ENCODE assay signal across 33 mouse cellular contexts in genomic region chr14:54959197-54959596, GRCm38 (mm10). TPM values are rescaled to one million over a fixed set of nuclear protein-coding genes. Genes with fewer than 3 reads are reported as not detected.
DNase-seq lines count a peak whose midpoint lies in the region; ATAC-seq lines count a peak whose summit lies in the region.
"Had no signal": no experiment of that assay in that cellular context is flagged by ENCODE, and none has a peak within 500 bp of the region (broad histone marks: within the 10 kb centered on the region; RNA-seq: fewer than 3 reads in every experiment).

No protein-coding gene starts in this region.

- intact Hi-C loops in heart, postnatal 36 days (cut with DNase I) = no loop called here

- no peak for ATAC-seq in heart, embryonic 13.5 days (ENCODE audit: extremely low read depth, insufficient number of reproducible peaks, low FRiP score, low TSS enrichment)
- ATAC-seq in heart, embryonic 16.5 days (replicated peaks; ENCODE audit: extremely low read depth, insufficient read depth, low FRiP score) = no peak
- ATAC-seq: forebrain, embryonic 13.5 days; forebrain, embryonic 16.5 days; hindbrain, postnatal 0 days; inflammation-experienced regulatory T-cells, adult 6 months; intestine, embryonic 16.5 days; Patski had no signal

- peak overlapping the region; percentile 64 for H3K4me3 ChIP-seq in heart, embryonic 10.5 days
- H3K4me3 ChIP-seq in heart, embryonic 13.5 days = peak overlapping the region; percentile 61
- H3K4me3 ChIP-seq in heart, embryonic 16.5 days (ENCODE audit: low read length) = peak overlapping the region; percentile 16
- H3K4me3 ChIP-seq: forebrain, embryonic 10.5 days; forebrain, embryonic 13.5 days had no signal

- 75% methylated on average over 3 of the region's 3 CpGs for WGBS in heart, embryonic 10.5 days
- 68% methylated on average over 3 of the region's 3 CpGs for WGBS in heart, embryonic 13.5 days
- WGBS in heart, embryonic 16.5 days = 70% methylated on average over 3 of the region's 3 CpGs

- no peak overlapping the region for H3K27ac ChIP-seq in heart, embryonic 10.5 days
- peak overlapping the region; percentile 90 for H3K27ac ChIP-seq in heart, embryonic 13.5 days (replicated peaks)
- H3K27ac ChIP-seq in heart, embryonic 16.5 days (ENCODE audit: low read length) = 0 out of 2 replicates have a peak overlapping the region, but pooled peaks have one; percentile 9
- H3K27ac ChIP-seq: forebrain, embryonic 10.5 days; forebrain, embryonic 13.5 days; hindbrain, embryonic 14.5 days; hindbrain, postnatal 0 days had no signal

- H3K27me3 ChIP-seq in heart, embryonic 10.5 days (ENCODE audit: insufficient read depth, poor library complexity, severe bottlenecking) = no peaks in the 10 kb centered on the region
- no peaks in the 10 kb centered on the region for H3K27me3 ChIP-seq in heart, embryonic 13.5 days (replicated peaks)
- H3K27me3 ChIP-seq in heart, embryonic 16.5 days (ENCODE audit: control insufficient read depth, insufficient read depth, low read length) = no peaks in the 10 kb centered on the region
- H3K27me3 ChIP-seq: forebrain, embryonic 13.5 days had no signal

- H3K4me2 ChIP-seq in heart, embryonic 13.5 days = peak overlapping the region; percentile 70
- H3K4me2 ChIP-seq in heart, embryonic 16.5 days (ENCODE audit: low read depth, low read length) = peak overlapping the region; percentile 23
- H3K4me2 ChIP-seq: forebrain, embryonic 13.5 days; hindbrain, embryonic 14.5 days had no signal

- H3K36me3 ChIP-seq in heart, embryonic 10.5 days = peaks cover 90% of the 10 kb centered on the region
- H3K36me3 ChIP-seq in heart, embryonic 13.5 days = peaks cover 93% of the 10 kb centered on the region
- H3K36me3 ChIP-seq in heart, embryonic 16.5 days (ENCODE audit: control insufficient read depth, insufficient read depth) = peaks cover 18% of the 10 kb centered on the region
- H3K36me3 ChIP-seq: forebrain, embryonic 10.5 days; G1E had no signal

- peaks cover 44% of the 10 kb centered on the region for H3K4me1 ChIP-seq in heart, embryonic 10.5 days
- H3K4me1 ChIP-seq in heart, embryonic 13.5 days = peaks cover 54% of the 10 kb centered on the region
- H3K4me1 ChIP-seq in heart, embryonic 16.5 days (ENCODE audit: control insufficient read depth, insufficient read depth, low read length) = peaks cover 11% of the 10 kb centered on the region
- H3K4me1 ChIP-seq: forebrain, embryonic 13.5 days had no signal

- H3K9me3 ChIP-seq in heart, embryonic 10.5 days = no peaks in the 10 kb centered on the region
- no peaks in the 10 kb centered on the region for H3K9me3 ChIP-seq in heart, embryonic 13.5 days
- H3K9me3 ChIP-seq in heart, embryonic 16.5 days (replicated peaks; ENCODE audit: control insufficient read depth, low read length) = no peaks in the 10 kb centered on the region
- H3K9me3 ChIP-seq: forebrain, embryonic 10.5 days; forebrain, embryonic 13.5 days; G1E had no signal

- no peak for DNase-seq in heart, embryonic 10.5 days (ENCODE audit: low spot score)
- no peak for DNase-seq in heart, postnatal 36 days
- DNase-seq in heart, adult 8-10 months (ENCODE audit: low spot score) = no peak
- DNase-seq in heart, adult 11 months = no peak
- DNase-seq: adrenal gland, postnatal 10 days; adrenal gland, postnatal 36 days; B cell, adult 2 months; cerebellum, adult 18-20 months; cerebellum, adult 9-10 months; cerebellum, postnatal 14 days; gastrocnemius, postnatal 10 days; gastrocnemius, postnatal 36 days; kidney, adult 18-20 months; kidney, adult 9 months had no signal

- H3K9ac ChIP-seq in heart, embryonic 13.5 days = peak overlapping the region; percentile 89
- H3K9ac ChIP-seq in heart, embryonic 16.5 days (ENCODE audit: low read length) = peak overlapping the region; percentile 31; the same call in 1 of the 2 replicates
- H3K9ac ChIP-seq: forebrain, embryonic 13.5 days; hindbrain, embryonic 14.5 days had no signal

RNA-seq across cellular contexts. Expression of gene Myh6, which starts 7.5 kb away (rescaled TPM):
- polyA plus RNA-seq in heart, embryonic 10.5 days (2016; fragmentation: Nextera tagmentation; extraction: Ambion mirVana) = 2,034 and 3,157 TPM in 2 replicates
- over 10,000 TPM; 23,066 to 24,862 TPM for total RNA-seq in heart, postnatal 36 days (2021)
- 1,796 and 1,858 TPM in 2 replicates for polyA plus RNA-seq in heart, embryonic 13.5 days (2015; fragmentation: Nextera tagmentation; extraction: Ambion mirVana)
- over 10,000 TPM; 18,156 to 23,973 (median 22,335) TPM for total RNA-seq in heart, adult 8-10 months (2022)
- 2,302 and 2,585 TPM in 2 replicates for polyA plus RNA-seq in heart, embryonic 16.5 days (2015; fragmentation: Nextera tagmentation; extraction: Ambion mirVana)
- total RNA-seq: adrenal gland, postnatal 36 days; granulocyte monocyte progenitor cell, adult 5-6 weeks had no signal
- polyA plus RNA-seq: inflammation-experienced regulatory T-cells, adult 6 months had no signal

RNA-seq across cellular contexts. Expression of gene Gm17428, which starts 17.5 kb away (rescaled TPM):
- polyA plus RNA-seq in heart, embryonic 10.5 days (2016; fragmentation: Nextera tagmentation; extraction: Ambion mirVana) = not detected in 2 replicates
- total RNA-seq in heart, postnatal 36 days (2021) = not detected
- not detected in 2 replicates for polyA plus RNA-seq in heart, embryonic 13.5 days (2015; fragmentation: Nextera tagmentation; extraction: Ambion mirVana)
- not detected for total RNA-seq in heart, adult 8-10 months (2022)
- not detected in 2 replicates for polyA plus RNA-seq in heart, embryonic 16.5 days (2015; fragmentation: Nextera tagmentation; extraction: Ambion mirVana)
- total RNA-seq: adrenal gland, adult 18-20 months; adrenal gland, postnatal 10 days; adrenal gland, postnatal 36 days; CH12.LX; G1E; gastrocnemius, adult 18-20 months; gastrocnemius, postnatal 10 days; gastrocnemius, postnatal 36 days; granulocyte monocyte progenitor cell, adult 5-6 weeks; hindbrain, postnatal 0 days had no signal
- polyA plus RNA-seq: embryonic facial prominence, embryonic 11.5 days; embryonic facial prominence, embryonic 14.5 days; forebrain, embryonic 10.5 days; forebrain, embryonic 13.5 days; forebrain, embryonic 16.5 days; G1E; hindbrain, embryonic 11.5 days; hindbrain, embryonic 14.5 days; hindbrain, postnatal 0 days; inflammation-experienced regulatory T-cells, adult 6 months; intestine, embryonic 16.5 days; kidney, embryonic 16.5 days; Patski had no signal

RNA-seq across cellular contexts. Expression of gene Cmtm5, which starts 23.1 kb away (rescaled TPM):
- 0.97 and 1.5 TPM in 2 replicates for polyA plus RNA-seq in heart, embryonic 10.5 days (2016; fragmentation: Nextera tagmentation; extraction: Ambion mirVana)
- under 1 TPM in 1 of 2 experiments, not detected in 1; 0.46 TPM for total RNA-seq in heart, postnatal 36 days (2021)
- polyA plus RNA-seq in heart, embryonic 13.5 days (2015; fragmentation: Nextera tagmentation; extraction: Ambion mirVana) = 0.49 and 0.98 TPM in 2 replicates
- 1 to 10 TPM in 1 of 4 experiments, under 1 TPM in 1, not detected in 2; 0.41 to 1.2 TPM for total RNA-seq in heart, adult 8-10 months (2022)
- polyA plus RNA-seq in heart, embryonic 16.5 days (2015; fragmentation: Nextera tagmentation; extraction: Ambion mirVana) = 0.86 and 1.3 TPM in 2 replicates
- total RNA-seq: CH12.LX; G1E; granulocyte monocyte progenitor cell, adult 5-6 weeks had no signal
- polyA plus RNA-seq: G1E; inflammation-experienced regulatory T-cells, adult 6 months; Patski had no signal

RNA-seq across cellular contexts. Expression of gene Il25, which starts 26.7 kb away (rescaled TPM):
- polyA plus RNA-seq in heart, embryonic 10.5 days (2016; fragmentation: Nextera tagmentation; extraction: Ambion mirVana) = not detected in 2 replicates
- total RNA-seq in heart, postnatal 36 days (2021) = not detected
- not detected in 2 replicates for polyA plus RNA-seq in heart, embryonic 13.5 days (2015; fragmentation: Nextera tagmentation; extraction: Ambion mirVana)
- total RNA-seq in heart, adult 8-10 months (2022) = not detected
- polyA plus RNA-seq in heart, embryonic 16.5 days (2015; fragmentation: Nextera tagmentation; extraction: Ambion mirVana) = not detected in 2 replicates
- total RNA-seq: adrenal gland, adult 18-20 months; adrenal gland, postnatal 10 days; adrenal gland, postnatal 36 days; CH12.LX; G1E; gastrocnemius, adult 18-20 months; gastrocnemius, postnatal 10 days; gastrocnemius, postnatal 36 days; granulocyte monocyte progenitor cell, adult 5-6 weeks; hindbrain, postnatal 0 days had no signal
- polyA plus RNA-seq: embryonic facial prominence, embryonic 11.5 days; forebrain, embryonic 10.5 days; G1E; hindbrain, embryonic 11.5 days; inflammation-experienced regulatory T-cells, adult 6 months; intestine, embryonic 16.5 days; kidney, embryonic 16.5 days; Patski had no signal

RNA-seq across cellular contexts. Expression of gene Efs, which starts 33.3 kb away (rescaled TPM):
- polyA plus RNA-seq in heart, embryonic 10.5 days (2016; fragmentation: Nextera tagmentation; extraction: Ambion mirVana) = 16.7 and 23.5 TPM in 2 replicates
- total RNA-seq in heart, postnatal 36 days (2021) = 1 to 10 TPM; 2.5 to 2.8 TPM
- 13.3 and 13.9 TPM in 2 replicates for polyA plus RNA-seq in heart, embryonic 13.5 days (2015; fragmentation: Nextera tagmentation; extraction: Ambion mirVana)
- total RNA-seq in heart, adult 8-10 months (2022) = 1 to 10 TPM; 1.6 to 2.6 (median 2.2) TPM
- polyA plus RNA-seq in heart, embryonic 16.5 days (2015; fragmentation: Nextera tagmentation; extraction: Ambion mirVana) = 13.4 and 14.4 TPM in 2 replicates
- total RNA-seq: CH12.LX; G1E; granulocyte monocyte progenitor cell, adult 5-6 weeks had no signal
- polyA plus RNA-seq: G1E; inflammation-experienced regulatory T-cells, adult 6 months; Patski had no signal
